Comparison of ENCODE assay signal across 1 mouse cellular context in genomic region chr2:91183148-91183513, GRCm38 (mm10).
TF ChIP-seq lines count a peak whose summit lies in the region.

No protein-coding gene starts in this region.

TF ChIP-seq in C2C12, 6 proteins besides CTCF, POLR2A, EP300 and RAD21 (continued from another document):
- TF ChIP-seq MYOD1 (IDR thresholded peaks at IDR 0.05; ENCODE audit: control insufficient read depth, insufficient read length, low read depth) = no peak
